Mouse (Mus musculus) liver, postnatal 0 days (tissue): ENCODE measurements at regions not wholly inside any gene's neighbourhood (a gene's known extent, or its start where the extent isn't known, plus 50 kb on each side); places are given as distances from the start of the nearest gene placed in this dataset.
A peak's percentile ranks its signal among the peaks of the same experiment; 100 is the strongest.

ENCODE experiments used
- ATAC-seq: fragments of 200-750 bp; cut with Nextera tagmentation; 2 replicates; pipeline ENCODE4 v1.8.0; 2017; ENCODE audit warnings: mild to moderate bottlenecking, moderate library complexity
- DNase-seq: peaks from one replicate; pipeline ENCODE4 v3.0.0-alpha.2; 2016
- H3K27ac ChIP-seq: fragments of 300-500 bp; sonication (generic); 2 replicates; pipeline ENCODE4 v1.5.1; 2014; ENCODE audit warnings: antibody characterized with exemption, moderate library complexity, mild to moderate bottlenecking, low read depth
- H3K27me3 ChIP-seq: fragments of 300-500 bp; sonication (generic); 2 replicates; pipeline ENCODE4 v1.6.1; 2014; ENCODE audit warnings: low read length, control low read depth, mixed read lengths; ENCODE audit not compliant: insufficient read depth
- H3K36me3 ChIP-seq: fragments of 300-500 bp; sonication (generic); replicated peaks from 2 replicates; pipeline ENCODE4 v1.6.1; 2014; ENCODE audit warnings: mild to moderate bottlenecking, control low read depth, low read length, moderate library complexity, mixed read lengths; ENCODE audit not compliant: insufficient read depth
- H3K4me1 ChIP-seq: fragments of 300-500 bp; sonication (generic); 2 replicates; pipeline ENCODE4 v1.6.1; 2014; ENCODE audit warnings: antibody characterized with exemption, mild to moderate bottlenecking, control low read depth; ENCODE audit not compliant: insufficient read depth
- H3K4me2 ChIP-seq: fragments of 300-500 bp; sonication (generic); 2 replicates; pipeline ENCODE4 v1.6.1; 2014; ENCODE audit warnings: low read depth, mild to moderate bottlenecking, low read length, moderate library complexity, mixed read lengths
- H3K4me3 ChIP-seq: fragments of 300-500 bp; sonication (generic); 2 replicates; pipeline ENCODE4 v1.5.1; 2014; ENCODE audit warnings: low read depth, low read length
- H3K9ac ChIP-seq: fragments of 300-500 bp; sonication (generic); replicated peaks from 2 replicates; pipeline ENCODE4 v1.6.1; 2014; ENCODE audit warnings: mild to moderate bottlenecking, moderate library complexity
- H3K9me3 ChIP-seq: fragments of 300-500 bp; sonication (generic); 2 replicates; pipeline ENCODE4 v1.6.1; 2016; ENCODE audit warnings: mild to moderate bottlenecking, control low read depth, low read length, mixed read lengths
- CTCF ChIP-seq: sonication (generic); IDR thresholded peaks from 2 replicates; pipeline ENCODE4 v1.5.1; 2016; ENCODE audit warnings: antibody characterized with exemption, low read depth
- EP300 ChIP-seq: IDR thresholded peaks from 2 replicates; pipeline ENCODE4 v1.6.1; 2016; ENCODE audit warnings: antibody characterized with exemption, low read depth, mild to moderate bottlenecking
- WGBS: fragments of 180-500 bp; shearing (Covaris S2); extraction: QIAGEN DNeasy Blood & Tissue Kit; methylation state at CpG from one replicate; pipeline ENCODE4 v1.1.7; 2014; ENCODE audit not compliant: insufficient replicate concordance; 5-methylcytosine and 5-hydroxymethylcytosine counted together

GRCm38 (mm10) chr4:8005155-8005554 is 233.7 kb downstream of the Car8 start:
- H3K27me3 ChIP-seq = no peaks in the 10 kb centered on the region
- 28% methylated on average over 1 of the region's 1 CpGs for WGBS
- H3K4me3 ChIP-seq = no peak overlapping the region
- ATAC-seq = no peak
- H3K9ac ChIP-seq = no peak overlapping the region
- no peak for DNase-seq
- no peaks in the 10 kb centered on the region for H3K9me3 ChIP-seq
- TF ChIP-seq CTCF = peak; percentile 78
- no peak for TF ChIP-seq EP300
- no peaks in the 10 kb centered on the region for H3K4me1 ChIP-seq
- H3K27ac ChIP-seq = no peak overlapping the region
- no peak overlapping the region for H3K4me2 ChIP-seq
- no peaks in the 10 kb centered on the region for H3K36me3 ChIP-seq

GRCm38 (mm10) chr4:7997575-7997953 is 241.3 kb downstream of the Car8 start:
- no peak for TF ChIP-seq CTCF
- Histone ChIP-seq H3K4me1 (no peaks in the 10 kb centered on the region), H3K9me3 (no peaks in the 10 kb centered on the region), H3K27ac (no peak overlapping the region), H3K36me3 (no peaks in the 10 kb centered on the region), H3K4me2 (no peak overlapping the region), H3K4me3 (no peak overlapping the region), H3K27me3 (no peaks in the 10 kb centered on the region), H3K9ac (no peak overlapping the region)
- DNase-seq (no peak), ATAC-seq (no peak)

GRCm38 (mm10) chr4:7996923-7997574 is 241.8 kb downstream of the Car8 start:
- Histone ChIP-seq H3K4me1 (no peaks in the 10 kb centered on the region), H3K4me3 (no peak overlapping the region), H3K4me2 (no peak overlapping the region), H3K9me3 (no peaks in the 10 kb centered on the region), H3K9ac (no peak overlapping the region), H3K27ac (no peak overlapping the region), H3K27me3 (no peaks in the 10 kb centered on the region), H3K36me3 (no peaks in the 10 kb centered on the region)
- 68% methylated on average over 6 of the region's 6 CpGs for WGBS
- ATAC-seq (no peak), DNase-seq (no peak)
- TF ChIP-seq EP300 = no peak
- no peak for TF ChIP-seq CTCF

- Histone ChIP-seq H3K4me1 (no peaks in the 10 kb centered on the region), H3K27ac (no peak overlapping the region), H3K9me3 (no peaks in the 10 kb centered on the region), H3K9ac (no peak overlapping the region), H3K36me3 (no peaks in the 10 kb centered on the region), H3K4me3 (no peak overlapping the region), H3K4me2 (no peak overlapping the region), H3K27me3 (no peaks in the 10 kb centered on the region)
- WGBS = 39% methylated on average over 3 of the region's 3 CpGs
- no peak for ATAC-seq
- no peak for DNase-seq
- TF ChIP-seq EP300 = no peak
- no peak for TF ChIP-seq CTCF
These were observed 245.9 kb downstream of the Car8 start for GRCm38 (mm10) chr4:7992944-7993343.

GRCm38 (mm10) chr4:7987781-7988180 is 251.1 kb downstream of the Car8 start:
- Histone ChIP-seq H3K27me3 (no peaks in the 10 kb centered on the region), H3K9me3 (no peaks in the 10 kb centered on the region)
- WGBS = 75% methylated on average over 1 of the region's 1 CpGs

GRCm38 (mm10) chr4:7987346-7987745 is 251.5 kb downstream of the Car8 start:
- no peak for TF ChIP-seq EP300
- no peak for TF ChIP-seq CTCF
- Histone ChIP-seq H3K4me3 (no peak overlapping the region), H3K36me3 (no peaks in the 10 kb centered on the region), H3K4me1 (no peaks in the 10 kb centered on the region), H3K4me2 (no peak overlapping the region), H3K9ac (no peak overlapping the region), H3K27me3 (no peaks in the 10 kb centered on the region), H3K9me3 (no peaks in the 10 kb centered on the region), H3K27ac (no peak overlapping the region)
- ATAC-seq (no peak), DNase-seq (no peak)
- whole genome bisulfite sequencing = 66% methylated on average over 3 of the region's 3 CpGs

More at GRCm38 (mm10) chr4:7987781-7988180, 251.1 kb downstream of the Car8 start:
- Histone ChIP-seq H3K27ac (no peak overlapping the region), H3K36me3 (no peaks in the 10 kb centered on the region), H3K9ac (no peak overlapping the region), H3K4me1 (no peaks in the 10 kb centered on the region), H3K4me2 (no peak overlapping the region), H3K4me3 (no peak overlapping the region)
- TF ChIP-seq CTCF (peak; percentile 40), EP300 (no peak)
- ATAC-seq = no peak
- no peak for DNase-seq

GRCm38 (mm10) chr4:7984814-7985213 is 254.0 kb downstream of the Car8 start:
- H3K9ac ChIP-seq = no peak overlapping the region
- no peaks in the 10 kb centered on the region for H3K27me3 ChIP-seq
- no peaks in the 10 kb centered on the region for H3K36me3 ChIP-seq
- 79% methylated on average over 6 of the region's 6 CpGs for WGBS
- ATAC-seq = no peak
- DNase-seq = no peak
- H3K27ac ChIP-seq = no peak overlapping the region
- H3K4me2 ChIP-seq = no peak overlapping the region
- no peak overlapping the region for H3K4me3 ChIP-seq
- no peaks in the 10 kb centered on the region for H3K9me3 ChIP-seq
- TF ChIP-seq CTCF (no peak), EP300 (no peak)
- no peaks in the 10 kb centered on the region for H3K4me1 ChIP-seq
